Mouse (Mus musculus) limb, embryonic 10.5 days (tissue): ENCODE measurements around the gene Fto. TPM values are rescaled to one million over a fixed set of nuclear protein-coding genes. Genes with fewer than 3 reads are reported as not detected.

Experiments
- DNase-seq: peaks from one replicate; pipeline ENCODE4 v3.0.0-alpha.2; 2017; ENCODE audit warnings: low spot score
- H3K27ac ChIP-seq: fragments of 300-500 bp; sonication (generic); 2 replicates; pipeline ENCODE4 v1.5.1; 2016; ENCODE audit warnings: mild to moderate bottlenecking
- H3K27me3 ChIP-seq: fragments of 300-500 bp; sonication (generic); 2 replicates; pipeline ENCODE4 v1.6.1; 2016; ENCODE audit warnings: low read depth, mild to moderate bottlenecking; ENCODE audit not compliant: poor library complexity, severe bottlenecking
- H3K36me3 ChIP-seq: fragments of 300-500 bp; sonication (generic); 2 replicates; pipeline ENCODE4 v1.6.1; 2016; ENCODE audit warnings: mild to moderate bottlenecking, moderate library complexity
- H3K4me1 ChIP-seq: fragments of 300-500 bp; sonication (generic); 2 replicates; pipeline ENCODE4 v1.6.1; 2016
- H3K4me3 ChIP-seq: fragments of 300-500 bp; sonication (generic); 2 replicates; pipeline ENCODE4 v1.5.1; 2016; ENCODE audit warnings: mild to moderate bottlenecking, moderate library complexity
- H3K9me3 ChIP-seq: fragments of 300-500 bp; sonication (generic); replicated peaks from 2 replicates; pipeline ENCODE4 v1.6.1; 2016; ENCODE audit warnings: mild to moderate bottlenecking
- WGBS: fragments of 180-500 bp; shearing (Covaris S2); methylation state at CpG from one replicate; pipeline ENCODE4 v1.1.7; 2016; 5-methylcytosine and 5-hydroxymethylcytosine counted together
- polyA plus RNA-seq: library from polyadenylated mRNA; unstranded; fragments of >200 nt; fragmentation: Nextera tagmentation; extraction: Ambion mirVana; gene quantifications from 2 replicates; pipeline ENCODE4 v1.2.1, GENCODE M21; 2016

The Fto gene
- polyA plus RNA-seq, 1 experiment from 2014 or later, result 100 TPM

DNA sequence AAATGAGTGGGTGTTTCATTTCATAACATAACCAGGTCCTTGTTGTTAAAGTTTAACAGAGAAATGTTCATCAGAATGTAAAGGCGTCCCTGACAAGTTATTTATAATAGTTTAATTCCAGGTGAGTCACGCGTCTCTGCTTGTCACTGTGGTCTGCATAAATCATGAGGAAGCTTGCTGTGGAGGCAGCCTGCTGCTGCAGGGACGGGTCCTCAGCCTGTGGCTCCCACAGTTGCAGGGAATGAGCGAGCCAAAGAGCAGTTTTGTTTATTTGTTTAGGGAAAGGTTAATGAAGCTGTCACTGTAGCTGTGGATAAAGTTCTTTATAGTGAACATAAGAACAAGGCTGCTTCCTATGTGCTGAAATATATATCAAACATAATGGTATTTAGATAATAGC, 176.7 kb downstream of the Fto start:
- H3K27me3 ChIP-seq, result peaks cover 73% of the 10 kb centered on the region
- 25% methylated on average over 5 of the region's 5 CpGs for WGBS
- DNase-seq, result no peak
- no peaks in the 10 kb centered on the region for H3K9me3 ChIP-seq
- H3K36me3 ChIP-seq, result peaks cover 11% of the 10 kb centered on the region
- no peak overlapping the region for H3K27ac ChIP-seq
- H3K4me3 ChIP-seq, result no peak overlapping the region
- H3K4me1 ChIP-seq, result peaks cover 27% of the 10 kb centered on the region

DNA sequence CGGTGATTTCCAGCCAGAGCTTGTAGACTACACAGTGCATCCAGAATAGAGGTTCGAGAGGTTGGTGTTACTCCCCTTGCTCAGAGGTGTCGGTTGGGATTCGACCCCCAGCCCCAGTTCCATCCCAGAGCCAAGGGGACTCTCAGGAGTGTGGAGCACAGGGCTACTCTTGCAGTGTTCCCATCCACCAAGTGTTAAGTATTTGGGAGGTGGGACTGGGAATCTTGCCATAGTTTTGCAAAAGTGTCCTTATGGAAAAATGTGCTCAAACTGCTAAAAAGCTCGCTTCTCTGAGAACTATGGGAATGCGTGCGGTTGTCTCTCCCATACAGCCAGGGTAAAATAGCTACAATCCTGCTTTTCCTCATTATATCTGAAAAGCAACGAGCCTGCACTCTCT, 180.0 kb downstream of the Fto start:
- Histone ChIP-seq H3K27me3 (peaks cover 71% of the 10 kb centered on the region), H3K4me3 (no peak overlapping the region), H3K36me3 (no peaks in the 10 kb centered on the region), H3K4me1 (peaks cover 34% of the 10 kb centered on the region), H3K27ac (no peak overlapping the region), H3K9me3 (no peaks in the 10 kb centered on the region)
- WGBS, result 82% methylated on average over 8 of the region's 8 CpGs
- no peak for DNase-seq

DNA sequence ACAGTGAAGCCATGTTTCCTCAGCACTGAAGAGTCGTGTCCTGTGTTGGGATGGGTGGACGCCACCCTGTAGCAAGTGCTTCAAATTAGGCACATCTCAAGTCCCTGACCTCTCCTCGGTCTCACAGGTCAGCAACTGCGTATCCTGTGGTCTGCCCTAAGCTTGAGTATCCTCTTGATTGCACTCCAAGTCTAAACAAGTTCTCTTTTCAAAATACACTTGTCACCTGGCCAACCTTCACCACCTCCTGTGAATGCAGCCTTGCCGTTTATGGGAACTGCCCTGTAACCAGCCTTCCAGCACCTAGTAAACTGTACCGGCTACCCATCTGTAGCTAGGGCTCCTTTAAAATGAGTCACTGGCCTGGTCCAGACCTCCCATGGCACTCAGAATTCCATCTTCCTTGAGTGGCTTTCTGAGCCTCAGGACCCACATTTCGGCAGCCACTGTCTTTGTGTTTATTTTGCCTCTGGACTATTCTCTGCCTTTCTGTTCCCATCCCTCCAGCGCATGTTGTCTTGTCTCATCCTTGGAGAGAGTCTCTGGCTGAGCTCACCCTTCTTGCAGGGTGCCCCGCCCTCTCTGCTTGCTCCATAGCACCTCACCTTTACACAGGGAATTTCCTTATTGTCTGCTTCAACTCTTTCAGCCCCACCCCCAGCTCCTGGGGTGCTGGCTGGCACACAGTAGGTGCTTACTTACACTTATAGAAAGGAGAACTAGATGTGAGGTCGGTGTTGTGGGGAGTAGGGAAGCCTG, 181.4 kb downstream of the Fto start:
- Histone ChIP-seq H3K4me1 (peaks cover 21% of the 10 kb centered on the region), H3K36me3 (no peaks in the 10 kb centered on the region), H3K27me3 (peaks cover 59% of the 10 kb centered on the region), H3K27ac (no peak overlapping the region), H3K9me3 (no peaks in the 10 kb centered on the region), H3K4me3 (no peak overlapping the region)
- 39% methylated on average over 10 of the region's 10 CpGs for WGBS
- DNase-seq, result no peak

DNA sequence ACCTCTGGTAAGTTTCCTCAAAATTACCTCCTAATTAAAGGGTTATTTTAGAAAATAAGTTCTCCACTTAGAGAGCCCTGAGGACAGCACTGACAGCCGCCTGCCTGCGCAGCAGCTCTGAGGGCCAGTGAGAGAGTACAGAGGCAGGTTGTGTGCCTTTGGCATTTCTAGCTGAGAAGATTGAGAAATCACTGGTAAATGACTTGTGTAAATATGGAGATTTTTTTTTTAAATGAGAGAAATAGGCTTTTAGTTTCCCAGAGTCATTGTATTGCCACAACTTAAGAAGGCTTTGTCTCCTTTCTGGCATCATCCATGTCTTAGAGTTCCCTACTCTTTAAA, 181.9 kb downstream of the Fto start:
- 54% methylated on average over 2 of the region's 2 CpGs for WGBS
- Histone ChIP-seq H3K27ac (no peak overlapping the region), H3K4me3 (no peak overlapping the region), H3K36me3 (no peaks in the 10 kb centered on the region), H3K27me3 (peaks cover 59% of the 10 kb centered on the region), H3K9me3 (no peaks in the 10 kb centered on the region), H3K4me1 (peaks cover 16% of the 10 kb centered on the region)
- no peak for DNase-seq

DNA sequence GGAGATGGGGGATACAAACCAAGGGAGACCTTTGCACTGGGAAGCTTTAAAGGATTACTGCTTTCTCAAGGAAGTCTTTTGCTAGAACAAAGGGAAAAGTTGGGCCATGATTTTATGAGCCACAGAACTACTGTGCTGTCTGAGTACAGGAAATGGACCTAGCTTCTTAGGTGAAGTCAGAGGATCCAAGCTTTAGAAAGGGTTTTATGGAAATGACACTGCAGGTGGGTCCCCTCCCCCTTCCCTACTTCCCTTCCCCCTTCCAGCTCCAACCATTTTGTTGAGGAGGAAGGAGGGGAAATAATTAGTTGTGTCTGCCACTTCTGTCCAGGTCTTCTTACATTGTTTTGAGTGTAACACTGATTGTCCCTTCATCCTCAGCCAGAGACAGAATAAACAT, 182.7 kb downstream of the Fto start:
- Histone ChIP-seq H3K9me3 (no peaks in the 10 kb centered on the region), H3K27ac (no peak overlapping the region), H3K36me3 (no peaks in the 10 kb centered on the region), H3K27me3 (peaks cover 61% of the 10 kb centered on the region), H3K4me1 (peaks cover 16% of the 10 kb centered on the region), H3K4me3 (no peak overlapping the region)
- DNase-seq, result no peak

DNA sequence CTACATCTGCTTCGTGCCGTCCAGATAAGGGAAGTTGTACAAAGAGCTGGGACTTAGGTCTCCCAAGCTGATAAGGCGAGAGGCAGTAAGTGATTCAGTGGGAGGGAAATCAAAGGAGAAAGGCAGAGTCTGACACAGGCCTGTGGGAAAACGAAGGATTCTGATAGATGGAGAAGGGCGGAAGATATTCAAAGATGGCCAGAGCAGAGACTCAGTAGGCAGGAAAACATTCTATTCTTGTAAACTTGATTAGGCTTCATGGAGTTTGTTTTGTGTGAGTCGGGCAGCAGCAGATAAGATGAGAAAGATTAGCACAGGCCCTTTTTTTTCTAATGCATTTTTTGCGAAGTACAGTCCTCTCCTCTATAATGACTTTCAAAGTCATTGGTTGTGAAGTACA, 183.6 kb downstream of the Fto start:
- Histone ChIP-seq H3K27ac (no peak overlapping the region), H3K4me1 (peaks cover 16% of the 10 kb centered on the region), H3K36me3 (no peaks in the 10 kb centered on the region), H3K27me3 (peaks cover 60% of the 10 kb centered on the region), H3K4me3 (no peak overlapping the region), H3K9me3 (no peaks in the 10 kb centered on the region)
- no peak for DNase-seq
- WGBS, result 53% methylated on average over 7 of the region's 7 CpGs

DNA sequence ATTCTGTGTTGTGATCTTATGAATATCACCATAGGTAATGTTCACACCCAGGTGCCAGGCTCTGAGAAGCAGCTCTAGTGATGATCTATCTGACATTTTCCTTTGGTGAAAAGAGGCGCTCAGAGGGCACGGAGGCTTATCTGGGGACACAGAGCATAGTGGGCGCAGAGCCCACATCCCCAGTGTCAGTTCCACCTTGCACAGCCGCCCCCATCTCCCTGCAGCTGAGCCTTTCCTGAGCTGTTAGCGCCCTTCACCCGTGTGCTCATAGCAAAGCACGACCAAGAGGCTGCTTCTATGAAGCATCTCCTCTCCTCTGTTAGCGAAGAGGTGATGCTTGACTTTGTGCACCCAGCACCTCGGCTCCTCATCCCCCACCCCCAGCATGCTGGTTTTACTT, 185.3 kb downstream of the Fto start:
- Histone ChIP-seq H3K4me1 (peaks cover 27% of the 10 kb centered on the region), H3K27me3 (peaks cover 55% of the 10 kb centered on the region), H3K36me3 (no peaks in the 10 kb centered on the region), H3K4me3 (no peak overlapping the region), H3K9me3 (no peaks in the 10 kb centered on the region), H3K27ac (no peak overlapping the region)
- no peak for DNase-seq
- 83% methylated on average over 9 of the region's 9 CpGs for WGBS

DNA sequence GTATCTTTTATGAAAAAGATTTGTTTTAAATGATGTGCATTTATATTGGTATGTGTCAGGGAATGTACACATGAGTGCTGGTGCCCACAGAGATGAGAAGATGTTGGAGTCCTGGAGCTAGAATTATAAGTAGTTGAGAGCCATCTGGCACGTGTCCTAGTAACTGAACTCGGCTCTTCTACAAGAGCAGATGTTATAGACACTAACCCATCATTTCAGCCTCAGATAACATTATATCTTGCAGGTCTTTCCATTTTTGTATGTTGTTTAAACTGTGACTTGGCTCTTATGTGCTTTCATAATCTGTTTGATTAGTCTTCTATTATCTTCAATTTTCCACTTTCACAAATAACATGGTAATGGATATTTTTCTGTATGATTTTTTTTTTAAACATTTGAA, 186.0 kb downstream of the Fto start:
- no peak for DNase-seq
- H3K4me1 ChIP-seq, result peaks cover 34% of the 10 kb centered on the region
- no peak overlapping the region for H3K27ac ChIP-seq
- WGBS, result 86% methylated on average over 2 of the region's 2 CpGs
- H3K27me3 ChIP-seq, result peaks cover 50% of the 10 kb centered on the region
- no peaks in the 10 kb centered on the region for H3K9me3 ChIP-seq
- no peak overlapping the region for H3K4me3 ChIP-seq
- no peaks in the 10 kb centered on the region for H3K36me3 ChIP-seq

DNA sequence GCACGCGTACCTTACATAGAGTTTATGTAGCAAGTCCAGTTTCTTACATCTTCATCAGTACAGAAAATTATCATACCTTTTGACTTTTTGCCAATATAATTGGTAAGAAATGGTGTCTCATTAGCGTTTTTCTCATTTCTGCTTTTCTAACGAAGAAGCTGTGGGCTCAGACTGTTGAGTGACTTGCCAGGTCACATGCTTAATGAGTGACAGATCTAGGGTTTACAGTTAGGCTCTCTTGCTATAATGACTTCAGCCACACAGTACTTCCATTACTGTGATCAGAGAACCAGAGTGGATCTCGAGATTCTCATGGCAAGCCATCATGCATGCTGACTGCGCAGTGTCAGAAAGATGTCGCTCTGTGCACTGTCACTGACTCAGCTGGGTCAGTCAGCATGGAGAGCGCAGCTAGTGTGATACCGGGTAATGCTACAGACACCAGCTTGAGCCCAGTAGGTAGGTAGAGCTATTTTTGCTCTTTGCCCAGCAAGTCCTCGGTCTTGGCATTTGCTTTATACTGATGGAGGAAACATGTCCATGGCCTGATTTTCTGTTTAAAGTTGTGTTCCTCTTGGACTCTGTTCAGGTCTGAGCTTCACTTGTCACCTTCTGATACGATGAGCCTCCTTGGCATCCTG, 188.8 kb downstream of the Fto start:
- Histone ChIP-seq H3K9me3 (no peaks in the 10 kb centered on the region), H3K4me3 (no peak overlapping the region), H3K4me1 (peaks cover 18% of the 10 kb centered on the region), H3K27ac (no peak overlapping the region), H3K36me3 (no peaks in the 10 kb centered on the region), H3K27me3 (peaks cover 41% of the 10 kb centered on the region)
- no peak for DNase-seq
- WGBS, result 90% methylated on average over 11 of the region's 11 CpGs

DNA sequence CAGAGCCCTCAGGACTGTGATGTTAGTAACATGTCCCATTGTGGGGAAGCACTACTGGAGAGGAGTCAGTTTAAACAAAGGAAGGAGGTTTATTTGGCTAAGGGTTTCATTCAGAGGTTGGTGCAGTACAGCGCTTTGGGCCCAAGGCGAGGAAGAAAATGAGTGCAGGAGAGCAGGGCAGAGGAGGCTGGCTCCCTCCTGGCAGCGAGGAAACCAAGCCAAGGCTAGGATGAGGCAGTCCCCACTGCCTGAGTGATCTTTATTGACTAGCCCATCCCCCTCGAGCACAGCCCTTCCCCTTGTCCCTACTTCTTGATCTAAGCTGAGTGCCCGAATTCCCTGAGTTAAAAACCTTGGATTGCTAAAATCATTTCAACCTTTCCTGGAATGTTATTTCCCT, 189.5 kb downstream of the Fto start:
- no peak for DNase-seq
- H3K4me1 ChIP-seq, result peaks cover 19% of the 10 kb centered on the region
- no peaks in the 10 kb centered on the region for H3K9me3 ChIP-seq
- 42% methylated on average over 5 of the region's 5 CpGs for WGBS
- no peak overlapping the region for H3K27ac ChIP-seq
- H3K36me3 ChIP-seq, result no peaks in the 10 kb centered on the region
- H3K4me3 ChIP-seq, result no peak overlapping the region
- peaks cover 43% of the 10 kb centered on the region for H3K27me3 ChIP-seq

DNA sequence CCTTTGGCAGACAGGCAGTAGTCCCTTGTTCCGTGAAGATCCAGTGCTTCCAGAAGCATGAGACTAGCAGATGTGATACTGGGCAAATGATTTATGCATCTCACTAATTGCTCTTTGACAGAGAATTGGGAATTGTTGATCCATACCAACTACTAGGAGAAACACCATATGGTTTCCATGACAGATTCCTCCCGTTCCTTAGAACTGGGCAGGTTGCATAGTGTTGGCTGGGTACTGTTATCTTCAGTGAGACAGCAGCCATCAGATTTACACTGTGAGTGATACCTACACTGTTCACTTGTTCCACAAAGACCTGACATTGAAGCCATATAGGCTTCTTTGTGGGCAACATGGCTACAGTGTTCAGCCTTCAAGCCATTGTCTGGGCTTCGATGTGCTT, 191.0 kb downstream of the Fto start:
- 78% methylated on average over 3 of the region's 3 CpGs for WGBS

DNA sequence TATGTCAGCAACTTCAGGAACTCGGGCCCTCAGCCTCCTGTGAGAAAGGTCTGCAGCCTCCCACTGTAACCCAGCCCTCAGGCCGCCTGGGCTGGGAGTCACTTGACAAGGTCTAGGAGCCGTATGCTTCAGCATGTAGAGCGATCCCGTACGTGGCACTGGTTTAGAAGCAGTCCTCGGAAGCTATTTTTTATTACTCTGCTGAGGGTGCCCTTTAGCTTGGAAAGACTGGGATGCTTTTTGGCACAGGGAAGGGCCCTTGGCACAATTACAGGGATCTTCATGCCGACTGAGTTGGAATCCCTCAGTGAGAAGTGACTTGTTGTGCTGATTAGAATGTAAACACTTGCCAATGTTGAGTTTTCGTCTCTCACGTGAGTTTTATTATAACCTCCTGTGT, 191.6 kb downstream of the Fto start:
- H3K27me3 ChIP-seq, result peaks cover 45% of the 10 kb centered on the region
- peaks cover 33% of the 10 kb centered on the region for H3K4me1 ChIP-seq
- DNase-seq, result no peak
- no peak overlapping the region for H3K4me3 ChIP-seq
- no peaks in the 10 kb centered on the region for H3K9me3 ChIP-seq
- no peaks in the 10 kb centered on the region for H3K36me3 ChIP-seq
- 86% methylated on average over 10 of the region's 10 CpGs for WGBS
- H3K27ac ChIP-seq, result no peak overlapping the region

More for the DNA sequence above, 191.0 kb downstream of the Fto start:
- H3K27ac ChIP-seq, result no peak overlapping the region
- H3K4me1 ChIP-seq, result peaks cover 30% of the 10 kb centered on the region
- H3K36me3 ChIP-seq, result no peaks in the 10 kb centered on the region
- peaks cover 44% of the 10 kb centered on the region for H3K27me3 ChIP-seq
- DNase-seq, result no peak
- H3K9me3 ChIP-seq, result no peaks in the 10 kb centered on the region
- H3K4me3 ChIP-seq, result no peak overlapping the region

DNA sequence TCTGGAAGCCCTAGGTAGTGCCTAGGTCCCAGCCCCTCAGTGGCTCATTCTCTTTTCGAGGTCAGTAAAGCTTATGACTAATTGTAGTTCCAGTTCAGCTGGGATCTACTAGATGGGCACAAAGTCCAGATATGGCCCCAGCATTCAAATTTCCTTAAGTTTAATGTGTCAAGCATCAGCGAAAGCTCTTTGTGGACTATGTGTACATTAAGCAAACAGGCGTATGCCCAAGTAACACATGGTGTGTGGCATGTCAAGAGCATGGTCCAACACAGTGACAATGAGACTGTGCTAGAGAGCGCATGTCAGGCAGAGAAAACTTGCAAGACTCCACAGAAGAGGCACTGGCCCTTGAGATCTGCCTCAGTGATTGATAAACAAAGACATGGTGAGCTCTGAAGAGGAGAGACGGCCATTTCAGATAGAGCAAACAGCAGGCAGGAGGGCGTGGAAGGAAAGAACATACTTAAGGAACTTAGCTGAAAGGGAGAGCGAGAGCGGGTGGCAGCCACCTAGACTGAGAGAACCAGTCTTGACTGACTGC, 192.2 kb downstream of the Fto start:
- H3K4me1 ChIP-seq, result peaks cover 38% of the 10 kb centered on the region
- no peak overlapping the region for H3K4me3 ChIP-seq
- no peak overlapping the region for H3K27ac ChIP-seq
- H3K36me3 ChIP-seq, result no peaks in the 10 kb centered on the region
- DNase-seq, result no peak
- 94% methylated on average over 8 of the region's 8 CpGs for WGBS
- peaks cover 45% of the 10 kb centered on the region for H3K27me3 ChIP-seq
- H3K9me3 ChIP-seq, result no peaks in the 10 kb centered on the region
